Mouse (Mus musculus) spleen, embryonic (tissue): ENCODE results near the gene Atp8b2.

Source experiments
- CTCF ChIA-PET: fragments of 350-600 bp; sonication (Branson Sonifier 250); formaldehyde crosslinking; loops from one replicate; lab custom pipeline; 2022; lab: Charles Lee

Atp8b2 gene

GRCm38 (mm10) chr3:89963221-89963763 lies at the start of gene Atp8b2:
Atp8b2 (minus strand) TSS chr3:89963508.
- CTCF ChIA-PET = no interaction called here

DNA sequence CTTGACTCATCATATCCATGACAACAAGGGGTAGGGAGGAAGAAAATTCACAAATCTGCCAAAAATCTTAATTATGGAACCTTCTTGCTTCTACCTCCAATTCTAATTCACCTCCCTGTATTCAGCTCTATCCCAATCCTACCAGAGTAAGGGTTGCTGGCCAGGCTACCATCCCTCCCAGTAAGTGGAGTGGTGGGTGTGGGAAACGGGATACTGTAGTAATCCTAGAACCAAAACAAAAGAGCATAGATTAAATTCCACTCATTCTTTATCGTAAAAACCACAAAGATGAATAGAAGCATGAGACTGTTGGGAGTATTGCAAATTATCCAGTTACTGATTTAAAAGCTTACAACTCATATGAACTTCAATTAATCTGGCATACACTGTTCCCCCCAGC lies 47.0 kb upstream of the Atp8b2 start:
- CTCF ChIA-PET = no interaction called here

DNA sequence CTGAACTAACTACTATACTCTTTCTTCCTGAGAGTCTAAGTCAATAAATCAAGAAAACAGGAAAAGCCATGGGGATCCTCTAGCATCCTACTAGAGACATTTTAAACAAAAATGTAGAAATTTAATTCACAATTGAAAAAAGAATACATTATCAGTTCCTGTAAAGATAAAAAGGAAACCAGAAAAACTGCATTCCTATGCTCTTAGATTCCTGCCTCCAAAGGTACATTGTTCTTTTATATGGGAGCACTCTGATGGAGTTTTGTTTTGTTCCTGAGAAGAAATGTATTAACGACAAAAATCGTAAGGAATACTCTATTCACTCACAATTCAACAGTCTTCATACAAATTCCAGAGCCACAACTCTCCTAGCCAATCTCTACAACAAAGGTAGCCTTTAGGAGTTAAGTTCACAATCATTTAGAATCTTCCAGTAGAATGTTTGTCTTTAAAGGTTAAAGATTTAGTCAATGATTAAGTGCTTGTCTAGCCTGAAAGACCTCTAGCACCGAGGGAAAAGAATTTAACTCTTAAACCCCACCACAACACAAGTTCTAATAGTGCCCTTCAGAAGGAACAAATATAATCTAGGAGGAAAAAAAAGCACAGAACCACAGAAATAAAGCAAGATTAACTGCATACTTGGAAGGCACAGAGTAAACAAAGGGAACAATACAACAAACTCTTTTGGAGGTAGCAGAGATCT lies 40.9 kb upstream of the Atp8b2 start:
- CTCF ChIA-PET = no interaction called here

DNA sequence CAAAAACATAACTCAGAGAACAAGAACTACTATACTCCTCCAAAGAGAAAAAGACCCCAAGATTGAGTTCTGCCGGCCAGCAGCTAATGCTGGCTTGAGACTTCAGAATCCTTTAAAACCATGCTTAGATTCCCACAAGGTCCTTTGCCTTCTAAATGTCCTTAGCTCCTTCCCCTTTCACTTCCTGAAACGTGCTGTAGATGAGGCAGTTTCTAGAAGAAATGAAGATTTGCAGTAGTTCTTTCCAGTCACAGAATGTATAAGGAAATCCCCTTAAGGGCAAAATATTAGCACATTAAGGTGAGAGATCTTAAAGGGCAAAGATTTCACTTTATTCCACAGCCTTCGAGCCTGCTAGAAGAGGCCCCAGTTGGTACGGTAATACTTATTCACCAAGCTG lies 36.5 kb upstream of the Atp8b2 start:
- CTCF ChIA-PET = interaction anchor here (0.5 kb wide), 1 partner anchor 23 kb away, joined by 8 read pairs; no protein-coding TSS in a partner anchor

DNA sequence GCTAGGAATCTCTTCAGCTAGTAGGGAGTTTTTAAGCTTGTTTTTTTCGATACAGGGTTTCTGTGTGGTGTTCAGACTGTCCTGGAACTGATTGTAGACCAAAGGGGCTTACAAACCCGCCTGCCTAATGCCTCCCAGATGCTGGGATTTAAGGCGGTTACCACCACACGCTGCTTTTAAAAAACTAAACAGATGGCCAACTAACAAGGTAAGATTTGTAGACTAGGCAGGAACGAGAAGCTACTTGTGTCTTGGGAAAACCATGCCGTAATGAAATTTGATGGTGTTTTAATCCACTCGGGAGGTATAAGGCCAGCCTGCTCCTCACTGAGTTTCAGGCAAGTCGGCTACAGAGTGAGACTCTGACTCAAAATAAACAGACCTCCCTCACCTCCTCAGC lies 35.8 kb upstream of the Atp8b2 start:
- CTCF ChIA-PET = no interaction called here

- CTCF ChIA-PET = interaction anchor here (0.6 kb wide), 1 partner anchor 1568 kb away, joined by 3 read pairs; no protein-coding TSS in a partner anchor
Observed at GRCm38 (mm10) chr3:89998612-89999054, 35.3 kb upstream of the Atp8b2 start, which contains the start of gene Hax1. Hax1 (minus strand) TSS chr3:89998780.

DNA sequence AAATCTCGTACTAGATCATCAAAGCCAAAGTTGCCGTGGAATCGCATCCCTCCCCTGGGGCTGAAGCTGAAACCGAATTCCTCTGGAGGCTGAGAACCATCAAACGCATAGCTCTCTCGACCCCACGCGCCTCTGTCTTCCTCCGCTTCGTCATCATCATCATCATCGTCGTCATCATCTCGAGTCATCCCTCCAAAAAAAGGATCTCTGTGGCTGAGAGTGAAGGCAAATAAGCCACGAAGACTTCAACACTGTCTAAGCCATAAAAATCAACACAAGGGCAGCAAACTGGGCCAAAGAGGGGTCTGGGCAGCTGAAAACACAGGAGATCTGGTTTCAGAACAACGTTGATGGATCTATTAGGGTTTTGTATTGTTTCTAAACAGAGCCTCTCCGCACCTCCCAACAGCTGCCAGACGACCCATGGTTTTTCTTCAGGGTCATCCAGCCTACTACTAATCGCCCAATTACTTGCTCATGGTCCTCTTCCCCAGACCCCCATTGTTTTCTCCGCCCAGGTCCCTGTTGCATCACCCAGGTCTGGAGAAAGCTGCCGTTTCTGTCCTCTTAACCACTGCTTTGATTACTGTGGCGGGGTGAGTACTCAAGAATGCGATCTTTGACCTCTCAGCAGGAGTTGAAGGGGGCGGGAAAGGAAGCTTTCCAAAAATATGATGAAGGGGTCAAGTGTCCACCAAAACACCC lies 34.6 kb upstream of the Atp8b2 start:
- CTCF ChIA-PET = interaction anchor here (0.6 kb wide), 1 partner anchor 1567 kb away, joined by 3 read pairs; no protein-coding TSS in a partner anchor

DNA sequence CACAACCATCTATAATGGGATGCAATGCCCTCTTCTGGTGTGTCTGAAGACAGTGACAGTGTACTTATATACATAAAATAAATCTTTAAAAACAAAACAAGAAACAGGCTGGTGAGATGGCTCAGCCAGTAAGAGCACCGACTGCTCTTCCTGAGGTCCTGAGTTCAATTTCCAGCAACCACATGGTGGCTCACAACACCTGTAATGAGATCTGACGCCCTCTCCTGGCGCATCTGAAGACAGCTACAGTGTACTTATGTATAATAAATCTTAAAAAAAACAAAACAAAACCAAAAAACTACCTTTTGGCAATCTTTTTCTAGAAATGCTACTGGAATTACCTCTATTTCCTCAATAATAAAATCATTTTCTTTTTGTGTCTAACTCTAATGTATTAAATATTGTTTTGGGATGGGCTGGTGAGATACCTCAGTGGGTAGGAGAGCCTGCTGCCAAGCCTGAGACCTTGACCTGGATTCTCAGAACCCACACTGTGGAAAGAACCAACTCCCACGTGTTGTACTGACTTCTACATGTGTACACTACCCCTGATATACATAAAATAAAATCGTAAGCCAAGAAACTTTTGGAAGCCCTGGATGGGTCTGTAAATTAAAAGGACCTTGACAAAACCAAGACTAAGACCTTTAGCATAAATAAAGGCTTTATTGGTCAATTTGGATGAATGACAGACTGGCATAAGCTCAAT lies 31.7 kb upstream of the Atp8b2 start:
- CTCF ChIA-PET = no interaction called here

DNA sequence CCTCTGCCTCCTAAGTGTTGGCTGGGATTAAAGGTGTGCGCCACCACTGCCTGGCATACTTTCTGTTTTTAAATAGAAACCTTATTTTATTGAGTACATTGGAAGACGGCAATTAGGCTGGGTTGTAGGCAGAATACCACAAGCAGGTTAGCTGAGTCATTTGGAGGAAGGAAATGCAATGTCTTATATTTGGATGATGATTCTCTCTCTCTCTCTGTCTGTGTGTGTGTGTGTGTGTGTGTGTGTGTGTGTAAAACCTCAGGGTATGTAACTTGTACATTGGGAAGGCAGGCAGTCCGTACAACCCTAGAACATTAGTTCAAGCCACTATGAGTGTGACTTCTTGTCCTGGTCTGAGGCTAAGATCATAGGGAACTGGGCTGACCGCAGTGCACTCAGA lies 24.5 kb upstream of the Atp8b2 start:
- CTCF ChIA-PET = no interaction called here

DNA sequence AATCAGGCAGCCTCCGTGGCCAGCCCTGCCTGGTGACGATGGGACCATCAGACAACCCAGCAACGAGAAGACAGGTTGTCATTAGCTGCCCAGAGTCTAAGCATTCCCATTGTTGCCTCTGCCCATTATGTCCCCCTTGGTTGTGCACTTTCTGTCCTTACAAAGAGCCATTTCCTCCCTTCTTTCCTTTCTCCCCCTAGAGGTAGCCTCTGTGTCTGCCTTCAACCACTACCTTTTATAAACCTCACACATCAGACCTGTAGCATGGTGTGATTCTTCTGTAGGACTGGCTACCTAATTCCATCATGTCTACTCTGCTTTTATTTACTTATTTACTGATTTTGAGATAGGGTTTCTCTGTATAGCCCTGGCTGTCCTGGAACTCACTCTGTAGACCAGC lies 23.9 kb upstream of the Atp8b2 start:
- CTCF ChIA-PET = no interaction called here

GRCm38 (mm10) chr3:89982426-89982825 lies 19.1 kb upstream of the Atp8b2 start:
- CTCF ChIA-PET = interaction anchor here (0.7 kb wide), 1 partner anchor 42 kb away, joined by 9 read pairs; no protein-coding TSS in a partner anchor

- CTCF ChIA-PET = no interaction called here
Observed at GRCm38 (mm10) chr3:89976859-89977258, 13.6 kb upstream of the Atp8b2 start.

DNA sequence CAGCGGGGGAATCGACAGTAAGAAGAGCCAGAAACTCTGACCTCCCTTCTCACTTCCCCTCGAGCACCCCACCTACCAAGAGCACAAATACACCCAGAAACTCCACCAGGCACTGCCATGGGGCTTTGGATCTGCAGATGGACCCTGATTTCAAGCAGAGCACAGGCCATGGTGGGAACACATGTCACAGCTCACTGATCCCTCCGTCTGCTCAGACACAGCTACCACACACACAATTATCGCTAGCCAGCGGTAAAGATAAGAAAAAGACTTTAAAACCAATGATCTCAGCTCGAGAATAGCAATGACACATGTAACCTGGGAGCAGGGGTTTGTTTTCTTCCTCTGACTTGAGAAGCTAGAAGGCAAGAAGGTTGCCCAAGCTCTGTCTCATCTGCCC lies 5.2 kb upstream of the Atp8b2 start:
- CTCF ChIA-PET = no interaction called here

- CTCF ChIA-PET = interaction anchor here (0.7 kb wide), 1 partner anchor 21 kb away, joined by 4 read pairs; no protein-coding TSS in a partner anchor
Observed at GRCm38 (mm10) chr3:89966946-89967345, 3.6 kb upstream of the Atp8b2 start.

GRCm38 (mm10) chr3:89965972-89966371 lies 2.7 kb upstream of the Atp8b2 start:
- CTCF ChIA-PET = interaction anchor here (1.8 kb wide), 1 partner anchor 13 kb away, joined by 6 read pairs; no protein-coding TSS in a partner anchor

GRCm38 (mm10) chr3:89965557-89965956 lies 2.2 kb upstream of the Atp8b2 start:
- CTCF ChIA-PET = interaction anchor here (0.6 to 1.8 kb wide), 3 partner anchors 12 to 237 kb away, joined by 4 to 6 read pairs (median 4); no protein-coding TSS in a partner anchor

GRCm38 (mm10) chr3:89963926-89964739 lies 825 bp upstream of the Atp8b2 start:
- CTCF ChIA-PET = interaction anchor here (0.6 to 1.8 kb wide), 3 partner anchors 9 to 772 kb away, joined by 6 to 9 read pairs (median 7); no protein-coding TSS in a partner anchor

GRCm38 (mm10) chr3:89962751-89963220 lies 522 bp downstream of the Atp8b2 start:
- CTCF ChIA-PET = no interaction called here

GRCm38 (mm10) chr3:89962059-89962750 lies 1.1 kb downstream of the Atp8b2 start:
- CTCF ChIA-PET = no interaction called here

DNA sequence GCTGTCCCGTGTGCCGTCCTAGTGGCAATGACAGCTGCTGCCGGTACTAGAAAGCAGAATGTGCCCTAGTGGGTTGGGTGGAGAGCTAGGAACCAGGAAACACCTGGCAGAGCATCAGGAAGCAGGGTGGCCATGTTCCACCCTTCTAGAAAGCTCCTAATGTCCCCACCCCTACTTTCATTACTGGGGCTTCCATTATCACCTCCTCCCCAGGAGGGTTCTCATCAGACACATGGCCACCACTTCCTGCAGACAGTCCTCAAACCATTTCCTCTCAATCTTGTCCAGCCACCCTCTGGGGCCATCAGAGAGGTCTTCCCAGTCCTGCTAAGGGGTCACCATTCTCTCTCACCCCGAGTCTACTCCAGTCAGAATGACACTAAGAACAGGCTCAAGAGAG lies 1.9 kb downstream of the Atp8b2 start:
- CTCF ChIA-PET = no interaction called here
